Mouse (Mus musculus) testis, postnatal 14 days (tissue): Measurements from ENCODE around the gene Ccdc106.
"Not testable (repeated sequence)": the region's sequence is repeated elsewhere in the genome, so short reads cannot be mapped to it uniquely, and the experiment has no call there.

ENCODE experiments used
- DNase-seq: peaks from one replicate; pipeline ENCODE4 v3.0.0; 2021; ENCODE audit warnings: low spot score

Ccdc106 gene

GRCm38 (mm10) chr7:5020000-5020681, at the start of gene Ccdc106, which contains the start of gene Zfp865:
TSS of gene Ccdc106 (plus strand) at chr7:5020553.
TSS of gene Zfp865 (plus strand) at chr7:5020376.
- peak; percentile 98 for DNase-seq

DNA sequence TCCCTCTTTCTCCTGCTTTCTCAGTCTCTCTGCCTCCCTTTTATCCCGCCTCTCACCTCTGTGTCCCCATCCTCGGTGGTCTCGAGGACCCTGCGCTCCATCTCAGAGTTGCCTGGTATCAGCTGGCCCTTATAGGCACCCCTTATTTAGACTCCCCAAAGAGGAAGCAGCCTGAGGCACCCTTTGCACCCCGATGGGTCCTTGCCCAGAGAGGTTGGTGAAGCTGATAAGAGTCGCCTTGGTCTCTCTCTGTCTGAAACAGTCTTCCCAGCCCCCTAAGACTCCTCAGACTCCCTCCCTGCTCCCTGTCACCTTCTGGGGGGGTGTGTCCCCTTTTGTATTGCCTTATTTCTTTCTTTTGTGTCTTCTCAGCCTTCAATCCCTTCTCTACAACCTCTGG, 49.3 kb upstream of the Ccdc106 start, which contains the start of gene Sbk3:
Gene Sbk3, minus strand, starts transcription at position 101 of the 400 bp plus-strand sequence.
- DNase-seq, result no peak

- no peak for DNase-seq
Measured at GRCm38 (mm10) chr7:4971710-4972109, 48.6 kb upstream of the Ccdc106 start.

GRCm38 (mm10) chr7:4972321-4973047, 47.9 kb upstream of the Ccdc106 start:
- no peak for DNase-seq

DNA sequence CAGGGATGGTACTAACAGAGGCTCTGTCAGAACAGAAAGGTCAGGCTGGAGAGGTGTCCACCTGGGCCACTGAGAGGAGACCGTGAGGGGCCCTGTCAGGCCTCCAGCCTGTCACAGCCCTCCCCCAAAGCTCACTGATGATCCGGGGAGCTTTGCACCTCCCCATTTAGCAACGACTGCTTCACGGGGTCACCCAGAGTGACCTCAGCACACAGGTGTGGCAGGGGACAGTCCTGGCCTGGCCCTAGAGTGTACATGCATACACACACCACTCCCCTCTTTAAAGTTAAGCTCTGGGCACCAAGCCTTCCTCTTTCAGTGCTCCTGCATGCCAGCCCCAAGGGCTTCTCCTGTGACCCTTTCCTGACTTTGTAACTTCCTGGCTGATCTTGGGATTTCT, 44.9 kb upstream of the Ccdc106 start:
- no peak for DNase-seq

GRCm38 (mm10) chr7:4976832-4977231, 43.5 kb upstream of the Ccdc106 start:
- no peak for DNase-seq

GRCm38 (mm10) chr7:4988250-4988649, 32.1 kb upstream of the Ccdc106 start:
- no peak for DNase-seq

GRCm38 (mm10) chr7:4993347-4993998, 26.9 kb upstream of the Ccdc106 start:
- DNase-seq, result no peak

GRCm38 (mm10) chr7:4993999-4994788, 26.2 kb upstream of the Ccdc106 start:
- no peak for DNase-seq

DNA sequence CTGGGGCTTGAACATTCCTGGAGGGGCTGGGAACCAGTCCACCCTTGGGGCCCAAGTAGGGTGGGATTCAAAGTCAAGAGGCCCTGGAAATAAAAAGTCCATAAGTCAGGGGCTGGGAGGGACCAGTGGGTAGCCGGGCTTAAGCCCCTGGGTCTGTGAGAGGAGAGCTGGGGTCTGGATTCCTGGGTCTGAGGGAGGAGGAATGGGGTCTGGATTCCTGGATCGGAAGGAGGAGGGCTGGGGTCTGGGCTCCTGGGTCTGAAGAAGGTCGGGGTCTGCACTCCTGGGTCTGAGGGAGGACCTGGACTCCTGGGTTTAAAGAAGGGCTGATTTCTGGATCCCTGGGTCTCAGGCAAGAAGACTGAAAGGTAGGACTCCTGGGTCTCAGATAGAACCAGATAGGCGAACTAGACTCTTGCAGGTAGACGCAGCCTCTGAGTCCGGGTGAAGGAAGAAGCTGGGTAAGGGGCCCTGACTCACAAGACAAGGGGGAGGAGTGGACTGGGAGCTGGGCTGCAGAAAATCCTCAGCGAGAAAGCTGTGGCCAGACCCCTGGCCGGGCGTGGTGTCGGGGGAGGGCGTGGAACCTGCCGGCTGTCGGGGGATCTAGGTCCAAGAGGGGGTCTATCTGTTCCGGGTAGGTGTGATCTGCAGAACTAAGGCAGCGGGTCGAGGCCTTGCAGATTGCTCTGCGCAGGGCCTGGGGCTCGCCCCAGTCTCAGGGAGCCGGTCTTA, 24.9 kb upstream of the Ccdc106 start:
- no peak for DNase-seq

DNA sequence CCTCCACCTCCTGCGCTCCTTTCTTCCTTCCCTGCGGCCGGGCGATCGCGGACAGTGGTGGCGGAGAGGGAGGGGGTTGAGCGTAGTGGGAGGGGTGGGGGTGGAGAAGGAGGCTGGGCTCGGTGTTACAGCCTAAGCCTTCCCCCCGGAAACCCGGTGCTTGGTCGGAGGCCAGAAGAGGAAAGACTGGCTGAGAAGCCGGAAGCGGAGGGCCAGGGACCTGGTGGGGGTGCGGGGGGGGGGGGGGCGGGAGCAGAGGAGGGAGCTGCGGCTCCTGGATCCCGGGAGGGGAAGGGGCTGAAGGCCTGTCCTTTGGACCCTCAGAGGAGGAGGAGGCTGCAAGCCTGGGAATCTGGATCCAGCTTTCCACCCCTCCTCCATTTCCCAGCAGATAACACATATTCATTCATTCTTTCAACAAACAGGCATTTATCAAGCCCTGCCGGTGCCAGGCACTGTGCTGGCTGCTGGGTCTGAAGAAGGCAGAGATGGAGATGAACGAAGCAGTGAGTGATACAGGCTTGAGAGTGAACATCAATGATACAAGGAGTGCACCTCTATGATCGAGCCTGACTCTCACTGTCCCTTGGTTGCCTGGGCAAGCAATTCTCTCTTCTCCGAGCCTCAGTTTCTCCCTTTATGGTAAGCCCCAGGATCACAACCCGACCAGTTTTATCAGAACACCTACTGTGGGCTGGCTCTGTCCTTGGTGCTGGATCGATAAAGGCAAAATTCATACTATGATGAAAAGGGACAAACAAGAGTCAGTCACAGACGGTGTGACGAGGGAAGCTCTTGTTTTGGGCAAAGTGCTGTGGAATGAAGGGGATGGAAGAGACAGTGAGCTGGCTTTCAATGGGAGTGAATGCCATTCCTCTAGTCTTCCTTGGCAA, 24.1 kb upstream of the Ccdc106 start, which contains the start of gene Zfp579:
Gene Zfp579, minus strand, starts transcription at position 156 of the 893 bp plus-strand sequence.
- peak; percentile 88 for DNase-seq

DNA sequence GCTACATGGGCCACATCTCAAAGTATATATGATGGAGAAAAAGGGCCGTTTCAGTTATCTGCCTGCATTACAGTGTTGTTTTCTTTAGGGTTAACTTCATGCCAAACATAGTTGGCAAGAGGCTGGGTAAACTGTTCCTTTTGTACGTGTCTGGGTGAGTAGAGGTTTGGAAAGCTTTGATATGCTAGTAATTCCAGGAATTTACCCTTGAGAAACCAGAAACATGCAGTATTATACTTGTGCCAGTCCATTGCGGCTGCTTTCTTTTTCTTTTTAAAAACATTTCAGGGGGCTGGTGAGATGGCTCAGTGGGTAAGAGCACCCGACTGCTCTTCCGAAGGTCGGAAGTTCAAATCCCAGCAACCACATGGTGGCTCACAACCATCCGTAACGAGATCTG, 23.4 kb upstream of the Ccdc106 start:
- no peak for DNase-seq

DNA sequence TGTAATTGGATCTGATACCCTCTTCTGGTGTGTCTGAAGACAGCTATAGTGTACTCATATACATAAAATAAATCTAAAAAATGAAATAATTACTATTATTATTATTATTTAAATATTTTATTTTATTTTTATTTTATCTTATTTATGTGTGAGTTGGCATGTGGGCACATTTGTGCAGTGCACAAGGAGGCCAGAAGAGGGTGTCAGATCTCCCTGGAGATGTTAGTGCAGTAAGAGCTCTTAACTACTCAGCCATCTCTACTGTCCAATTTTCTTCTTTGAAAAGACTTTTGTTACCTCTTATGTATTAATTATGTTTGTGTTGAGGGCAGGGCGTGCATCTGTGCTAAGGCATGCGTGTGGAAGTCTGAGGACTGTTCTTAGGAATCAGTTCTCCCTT, 20.5 kb upstream of the Ccdc106 start:
- no peak for DNase-seq

DNA sequence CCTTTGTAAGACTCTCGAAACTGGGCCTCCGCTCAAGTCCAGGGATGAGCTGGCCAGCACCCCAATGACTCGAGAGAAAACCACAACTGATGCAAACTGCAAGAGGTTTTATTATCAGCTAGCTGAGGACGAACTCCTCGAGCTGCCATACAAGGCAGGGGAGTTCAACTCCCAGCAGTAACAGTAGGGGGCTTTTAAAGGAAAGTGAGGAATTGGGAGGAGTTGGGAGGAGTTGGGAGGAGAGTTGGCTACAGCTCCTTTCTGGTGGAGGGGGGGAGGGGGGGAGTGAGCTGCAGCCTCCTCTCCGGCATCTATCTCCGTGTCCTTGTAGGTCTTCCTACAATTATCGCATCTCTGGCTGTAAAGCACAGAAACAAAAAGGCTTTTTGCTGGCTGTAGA, 17.5 kb upstream of the Ccdc106 start:
- DNase-seq, result not testable (repeated sequence)

DNA sequence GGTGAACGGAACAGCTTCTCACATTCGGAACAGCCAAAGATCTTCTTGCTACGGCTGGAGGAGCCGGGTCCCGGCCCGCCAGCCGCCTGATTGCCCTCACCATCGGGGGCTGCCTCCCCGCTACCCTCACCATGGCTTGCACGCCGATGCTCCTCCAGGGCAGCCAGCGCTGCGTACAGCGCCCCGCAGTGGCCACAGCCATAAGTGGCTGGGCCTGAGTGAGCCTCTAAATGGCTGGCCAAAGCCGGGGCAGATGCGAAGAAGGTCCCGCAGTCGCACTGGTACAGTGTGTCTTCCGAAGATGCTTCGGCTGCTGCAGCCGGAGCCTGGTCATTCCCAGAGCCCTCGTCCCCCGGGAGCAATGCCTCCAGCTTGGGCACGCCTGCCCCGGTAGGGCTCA, 12.1 kb upstream of the Ccdc106 start:
- DNase-seq, result no peak

DNA sequence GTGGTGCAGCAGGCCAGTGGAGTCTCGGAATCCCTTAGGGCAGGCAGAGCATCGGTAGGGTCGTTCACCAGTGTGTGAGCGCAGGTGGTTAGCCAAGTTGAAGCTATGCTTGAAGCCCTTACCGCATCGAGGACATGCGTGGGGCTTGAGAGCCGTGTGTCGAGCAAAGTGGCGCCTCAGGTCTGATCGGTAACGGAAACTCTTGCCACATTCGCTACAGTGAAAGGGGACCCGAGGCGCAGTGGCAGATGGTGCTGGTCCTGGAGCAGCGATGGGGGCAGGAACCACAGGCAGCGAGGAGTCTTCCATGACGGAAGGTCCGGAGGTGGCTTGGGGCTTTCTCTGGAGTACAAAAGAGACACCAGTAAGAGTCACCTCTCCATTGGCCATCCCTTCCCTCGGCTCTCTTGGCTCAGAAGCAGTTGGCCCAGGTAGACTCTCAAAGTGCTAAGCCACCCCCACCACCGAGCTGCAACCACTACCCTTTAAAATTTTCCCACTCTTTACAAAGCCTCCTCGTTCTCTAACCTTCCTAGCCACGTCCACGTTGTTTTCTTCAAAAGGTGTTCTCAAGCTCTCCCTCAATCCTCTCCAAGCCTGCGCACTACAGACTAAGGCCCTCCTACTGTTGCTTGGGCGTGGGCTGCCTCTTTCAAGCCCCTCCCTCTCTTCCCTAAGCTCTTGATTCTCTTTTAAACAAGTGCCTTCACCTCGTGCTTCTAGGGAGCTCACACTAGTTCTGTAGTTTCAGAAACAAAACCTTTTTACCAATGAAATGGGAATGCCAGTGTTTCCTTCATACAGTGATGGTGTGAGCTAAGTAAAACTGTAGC, 7.5 kb upstream of the Ccdc106 start:
- no peak for DNase-seq

GRCm38 (mm10) chr7:5014251-5015117, 5.9 kb upstream of the Ccdc106 start, which contains the start of the genes Zfp524 and Fiz1:
TSS of gene Zfp524 (plus strand) at chr7:5014415.
TSS of gene Fiz1 (minus strand) at chr7:5014697.
- DNase-seq, result peak; percentile 95
